ENCODE assay signal across 11 mouse cellular contexts in genomic region chr11:45577469-45578154, GRCm38 (mm10).
A peak's percentile ranks its signal among the peaks of the same experiment; 100 is the strongest.
DNase-seq lines count a peak whose midpoint lies in the region; ATAC-seq lines count a peak whose summit lies in the region.
"Had no signal": no experiment of that assay in that cellular context is flagged by ENCODE, and none has a peak within 500 bp of the region (broad histone marks: within the 10 kb centered on the region; RNA-seq: fewer than 3 reads in every experiment).

No protein-coding gene starts in this region.

- 34% methylated on average over 5 of the region's 5 CpGs for WGBS in forebrain, embryonic 11.5 days
- WGBS in forebrain, embryonic 10.5 days, result 32% methylated on average over 5 of the region's 5 CpGs
- 24% methylated on average over 5 of the region's 5 CpGs for WGBS in hindbrain, embryonic 12.5 days
- 40% methylated on average over 5 of the region's 5 CpGs for WGBS in limb, embryonic 12.5 days
- WGBS in neural tube, embryonic 15.5 days, result 27% methylated on average over 5 of the region's 5 CpGs

- DNase-seq in forebrain, embryonic 11.5 days (ENCODE audit: low spot score), result peak; percentile 49
- DNase-seq in forebrain, embryonic 10.5 days (ENCODE audit: extremely low spot score, low spot score), result no peak
- no peak for DNase-seq in adipocyte (ENCODE audit: low spot score)
- no peak for DNase-seq in Muller cell, postnatal 12 days (ENCODE audit: inconsistent ontology term)
- no peak for DNase-seq in heart, adult 18-20 months
- DNase-seq: liver had no signal

- no peaks in the 10 kb centered on the region for H3K27me3 ChIP-seq in forebrain, embryonic 11.5 days (ENCODE audit: control insufficient read depth, insufficient read depth, low read length)
- no peaks in the 10 kb centered on the region for H3K27me3 ChIP-seq in forebrain, embryonic 10.5 days (ENCODE audit: poor library complexity, severe bottlenecking)
- no peaks in the 10 kb centered on the region for H3K27me3 ChIP-seq in hindbrain, embryonic 12.5 days
- no peaks in the 10 kb centered on the region for H3K27me3 ChIP-seq in limb, embryonic 12.5 days
- no peaks in the 10 kb centered on the region for H3K27me3 ChIP-seq in neural tube, embryonic 15.5 days (replicated peaks)

- H3K9ac ChIP-seq in forebrain, embryonic 11.5 days (ENCODE audit: low read length), result no peak overlapping the region
- no peak overlapping the region for H3K9ac ChIP-seq in hindbrain, embryonic 12.5 days
- H3K9ac ChIP-seq in limb, embryonic 12.5 days (replicated peaks), result no peak overlapping the region
- no peak overlapping the region for H3K9ac ChIP-seq in neural tube, embryonic 15.5 days (replicated peaks)

- H3K4me1 ChIP-seq in forebrain, embryonic 11.5 days (replicated peaks; ENCODE audit: control insufficient read depth, insufficient read depth, low read length), result no peaks in the 10 kb centered on the region
- H3K4me1 ChIP-seq in forebrain, embryonic 10.5 days, result peaks cover 10% of the 10 kb centered on the region
- H3K4me1 ChIP-seq in hindbrain, embryonic 12.5 days, result peaks cover 10% of the 10 kb centered on the region
- peaks cover 8% of the 10 kb centered on the region for H3K4me1 ChIP-seq in limb, embryonic 12.5 days (replicated peaks)
- H3K4me1 ChIP-seq in neural tube, embryonic 15.5 days, result peaks cover 6% of the 10 kb centered on the region

- H3K4me2 ChIP-seq in forebrain, embryonic 11.5 days (ENCODE audit: low read depth, low read length, severe bottlenecking), result no peak overlapping the region
- no peak overlapping the region for H3K4me2 ChIP-seq in hindbrain, embryonic 12.5 days (replicated peaks)
- no peak overlapping the region for H3K4me2 ChIP-seq in limb, embryonic 12.5 days
- H3K4me2 ChIP-seq in neural tube, embryonic 15.5 days, result no peak overlapping the region

- H3K9me3 ChIP-seq in forebrain, embryonic 11.5 days (ENCODE audit: control insufficient read depth, low read length), result no peaks in the 10 kb centered on the region
- H3K9me3 ChIP-seq in forebrain, embryonic 10.5 days, result peaks cover 2% of the 10 kb centered on the region; the same call in 1 of the 2 replicates
- no peaks in the 10 kb centered on the region for H3K9me3 ChIP-seq in hindbrain, embryonic 12.5 days (replicated peaks)
- H3K9me3 ChIP-seq in limb, embryonic 12.5 days, result no peaks in the 10 kb centered on the region
- no peaks in the 10 kb centered on the region for H3K9me3 ChIP-seq in neural tube, embryonic 15.5 days (replicated peaks)

- H3K36me3 ChIP-seq in forebrain, embryonic 11.5 days (ENCODE audit: control insufficient read depth, insufficient read depth, low read length), result no peaks in the 10 kb centered on the region
- H3K36me3 ChIP-seq in forebrain, embryonic 10.5 days (replicated peaks), result no peaks in the 10 kb centered on the region
- no peaks in the 10 kb centered on the region for H3K36me3 ChIP-seq in hindbrain, embryonic 12.5 days
- no peaks in the 10 kb centered on the region for H3K36me3 ChIP-seq in limb, embryonic 12.5 days
- no peaks in the 10 kb centered on the region for H3K36me3 ChIP-seq in neural tube, embryonic 15.5 days

- peak; percentile 63 for ATAC-seq in forebrain, embryonic 11.5 days (replicated peaks; ENCODE audit: low FRiP score)
- peak; percentile 95 for ATAC-seq in hindbrain, embryonic 12.5 days (ENCODE audit: low FRiP score)
- ATAC-seq in limb, embryonic 12.5 days (ENCODE audit: insufficient number of reproducible peaks, insufficient read depth, low FRiP score, low TSS enrichment, low read depth), result peak; percentile 63; the same call in 1 of the 2 replicates
- 0 out of 2 replicates have a peak, but pooled peaks have one; percentile 35 for ATAC-seq in neural tube, embryonic 15.5 days (ENCODE audit: low FRiP score)
- ATAC-seq: intestine, embryonic 16.5 days had no signal

- H3K27ac ChIP-seq in forebrain, embryonic 11.5 days (ENCODE audit: low read depth, low read length), result no peak overlapping the region
- H3K27ac ChIP-seq in forebrain, embryonic 10.5 days, result no peak overlapping the region
- H3K27ac ChIP-seq in hindbrain, embryonic 12.5 days, result peak overlapping the region; percentile 67
- H3K27ac ChIP-seq in limb, embryonic 12.5 days, result peak overlapping the region; percentile 2
- H3K27ac ChIP-seq in neural tube, embryonic 15.5 days (replicated peaks), result no peak overlapping the region
- H3K27ac ChIP-seq: macrophage had no signal

- no peak overlapping the region for H3K4me3 ChIP-seq in forebrain, embryonic 11.5 days (ENCODE audit: low read depth, low read length)
- no peak overlapping the region for H3K4me3 ChIP-seq in forebrain, embryonic 10.5 days
- no peak overlapping the region for H3K4me3 ChIP-seq in hindbrain, embryonic 12.5 days
- no peak overlapping the region for H3K4me3 ChIP-seq in limb, embryonic 12.5 days (replicated peaks)
- no peak overlapping the region for H3K4me3 ChIP-seq in neural tube, embryonic 15.5 days (replicated peaks)

Comparison
In these comparisons a context has a peak if more than half of its experiments do, and no peak if none do; other contexts are left out.
1. ATAC-seq: peak in every context shown above with its lines; median percentile 95 in hindbrain, embryonic 12.5 days; 63 in forebrain, embryonic 11.5 days; 63 in limb, embryonic 12.5 days; 35 in neural tube, embryonic 15.5 days.
2. H3K27ac ChIP-seq: peak in hindbrain, embryonic 12.5 days (single experiment) and limb, embryonic 12.5 days (single experiment); none in forebrain, embryonic 11.5 days (single experiment), forebrain, embryonic 10.5 days (single experiment) and neural tube, embryonic 15.5 days (single experiment).